ENCODE assay signal across 18 mouse cellular contexts in genomic region chr5:122377101-122377833, GRCm38 (mm10).
"Had no signal": no experiment of that assay in that cellular context is flagged by ENCODE, and none has a peak within 500 bp of the region (broad histone marks: within the 10 kb centered on the region; RNA-seq: fewer than 3 reads in every experiment).

No protein-coding gene starts in this region.

- H3K27me3 ChIP-seq: lung, embryonic 15.5 days; midbrain, embryonic 13.5 days; midbrain, embryonic 15.5 days; neural tube, embryonic 13.5 days; neural tube, embryonic 15.5 days had no signal

- DNase-seq: liver, postnatal 0 days; lung, adult 2 months; lung, postnatal 10 days; lung, postnatal 4 days; retina, postnatal 1 day; right cerebral cortex, adult 18-20 months; right cerebral cortex, postnatal 25 days; right cerebral cortex, postnatal 4 days; spleen, adult 18-20 months; thymus, adult 18-20 months; thymus, postnatal 14 days had no signal

- H3K9me3 ChIP-seq: lung, embryonic 15.5 days; midbrain, embryonic 10.5 days; midbrain, embryonic 13.5 days; midbrain, embryonic 15.5 days; neural tube, embryonic 13.5 days; neural tube, embryonic 15.5 days had no signal

- H3K4me3 ChIP-seq: lung, embryonic 15.5 days; midbrain, embryonic 10.5 days; midbrain, embryonic 13.5 days; midbrain, embryonic 15.5 days; myocyte; neural tube, embryonic 13.5 days; neural tube, embryonic 15.5 days had no signal

- H3K4me2 ChIP-seq: lung, embryonic 15.5 days; midbrain, embryonic 13.5 days; midbrain, embryonic 15.5 days; neural tube, embryonic 13.5 days; neural tube, embryonic 15.5 days had no signal

- H3K27ac ChIP-seq: lung, embryonic 15.5 days; midbrain, embryonic 10.5 days; midbrain, embryonic 13.5 days; midbrain, embryonic 15.5 days; neural tube, embryonic 13.5 days; neural tube, embryonic 15.5 days had no signal

- ATAC-seq: liver, postnatal 0 days; midbrain, embryonic 13.5 days; midbrain, embryonic 15.5 days had no signal

- H3K9ac ChIP-seq: liver, postnatal 0 days; lung, embryonic 15.5 days; midbrain, embryonic 13.5 days; midbrain, embryonic 15.5 days; neural tube, embryonic 13.5 days; neural tube, embryonic 15.5 days had no signal
